Mouse (Mus musculus) testis, adult 2 months (tissue): ENCODE data around the gene Dmwd.

Experiments used
- CTCF ChIP-seq: fragments of 200-500 bp; IDR thresholded peaks from 2 replicates; pipeline ENCODE4 v1.5.1; 2012; ENCODE audit warnings: low read depth, mild to moderate bottlenecking, inconsistent platforms, low read length, moderate library complexity; ENCODE audit not compliant: control insufficient read depth, insufficient read depth, insufficient replicate concordance
- POLR2A ChIP-seq: fragments of 200-500 bp; IDR thresholded peaks from 2 replicates; pipeline ENCODE4 v1.6.1; 2012; ENCODE audit warnings: low read depth, mild to moderate bottlenecking, inconsistent platforms, low read length, moderate library complexity; ENCODE audit not compliant: control insufficient read depth

DNA sequence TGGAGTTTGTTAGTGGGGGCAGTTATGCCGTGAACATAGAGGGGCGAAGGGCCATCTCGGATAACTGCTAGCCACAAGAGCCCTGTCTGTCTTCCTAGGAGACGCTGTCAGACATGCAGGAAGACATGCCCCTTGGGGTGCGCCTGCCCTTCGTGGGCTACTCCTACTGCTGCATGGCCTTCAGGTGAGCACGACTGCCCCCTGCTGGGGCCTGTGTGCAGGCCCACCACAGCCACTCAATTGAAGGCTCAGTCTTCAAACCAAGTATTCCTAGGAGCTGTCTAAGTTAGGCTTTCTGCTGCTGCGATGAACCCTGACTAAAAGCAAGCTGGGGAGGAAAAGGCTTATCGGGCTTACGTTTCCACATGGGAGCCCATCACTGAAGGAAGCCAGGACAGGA lies 12.8 kb downstream of the Dmwd start:
- peak; percentile 56; the same call in 1 of the 2 replicates for TF ChIP-seq CTCF
- no peak for TF ChIP-seq POLR2A
